Mouse (Mus musculus) cerebellum, adult 2 months (tissue): ENCODE results near the gene Rpl38.

Source experiments
- CTCF ChIP-seq: fragments of 200-500 bp; IDR thresholded peaks from 2 replicates; pipeline ENCODE4 v1.5.1; 2011; ENCODE audit warnings: low read depth, mild to moderate bottlenecking, control low read depth, low read length, moderate library complexity, borderline replicate concordance; ENCODE audit not compliant: insufficient read depth
- POLR2A ChIP-seq: fragments of 200-500 bp; IDR thresholded peaks from 2 replicates; pipeline ENCODE4 v1.6.1; 2011; ENCODE audit warnings: low read length, control low read depth, borderline replicate concordance; ENCODE audit not compliant: insufficient read depth

- TF ChIP-seq POLR2A (no peak), CTCF (peak; percentile 72)
Measured at GRCm38 (mm10) chr11:114657737-114658136, 10.6 kb upstream of the Rpl38 start.
